Mouse (Mus musculus): Measurements from ENCODE around the gene Gemin2.
"Not testable (repeated sequence)": the region's sequence is repeated elsewhere in the genome, so short reads cannot be mapped to it uniquely, and the experiment has no call there.

The Gemin2 gene

GRCm38 (mm10) chr12:59013234-59013633, at the start of gene Gemin2:
TSS of gene Gemin2 (plus strand) at chr12:59013393.
- peak; percentile 85 for DNase-seq (ENCODE audit: extremely low spot score, low spot score)

GRCm38 (mm10) chr12:58964583-58964982, 48.6 kb upstream of the Gemin2 start:
- DNase-seq (ENCODE audit: extremely low spot score, low spot score): no peak

GRCm38 (mm10) chr12:58976966-58977365, 36.2 kb upstream of the Gemin2 start:
- no peak for DNase-seq (ENCODE audit: extremely low spot score, low spot score)

- not testable (repeated sequence) for DNase-seq (ENCODE audit: extremely low spot score, low spot score)
Observed at GRCm38 (mm10) chr12:58981178-58981661, 32.0 kb upstream of the Gemin2 start.

GRCm38 (mm10) chr12:58985766-58986165, 27.4 kb upstream of the Gemin2 start:
- no peak for DNase-seq (ENCODE audit: extremely low spot score, low spot score)

GRCm38 (mm10) chr12:59010482-59010881, 2.7 kb upstream of the Gemin2 start:
- DNase-seq (ENCODE audit: extremely low spot score, low spot score): no peak

- DNase-seq (ENCODE audit: extremely low spot score, low spot score): no peak
Observed at GRCm38 (mm10) chr12:59011275-59011843, 1.8 kb upstream of the Gemin2 start.

GRCm38 (mm10) chr12:59011844-59012709, 1.1 kb upstream of the Gemin2 start, which contains the start of gene Sec23a:
TSS of gene Sec23a (minus strand) at chr12:59012017.
- DNase-seq (ENCODE audit: extremely low spot score, low spot score): peak; percentile 98

- DNase-seq (ENCODE audit: extremely low spot score, low spot score): peak; percentile 19
Observed at GRCm38 (mm10) chr12:59012710-59013091, 492 bp upstream of the Gemin2 start.

- DNase-seq (ENCODE audit: extremely low spot score, low spot score): no peak
Observed at GRCm38 (mm10) chr12:59017970-59018369, 4.8 kb downstream of the Gemin2 start.

GRCm38 (mm10) chr12:59019891-59020290, 6.7 kb downstream of the Gemin2 start:
- no peak for DNase-seq (ENCODE audit: extremely low spot score, low spot score)

GRCm38 (mm10) chr12:59021306-59021705, 8.1 kb downstream of the Gemin2 start:
- DNase-seq (ENCODE audit: extremely low spot score, low spot score): no peak

GRCm38 (mm10) chr12:59032101-59032500, 18.9 kb downstream of the Gemin2 start:
- no peak for DNase-seq (ENCODE audit: extremely low spot score, low spot score)

GRCm38 (mm10) chr12:59039162-59039970, 26.2 kb downstream of the Gemin2 start:
- no peak for DNase-seq (ENCODE audit: extremely low spot score, low spot score)

- DNase-seq (ENCODE audit: extremely low spot score, low spot score): peak; percentile 72
Observed at GRCm38 (mm10) chr12:59039971-59040844, 27.0 kb downstream of the Gemin2 start.

- no peak for DNase-seq (ENCODE audit: extremely low spot score, low spot score)
Observed at GRCm38 (mm10) chr12:59040851-59041250, 27.7 kb downstream of the Gemin2 start.

GRCm38 (mm10) chr12:59052470-59052869, 39.3 kb downstream of the Gemin2 start:
- no peak for DNase-seq (ENCODE audit: extremely low spot score, low spot score)

- no peak for DNase-seq (ENCODE audit: extremely low spot score, low spot score)
Observed at GRCm38 (mm10) chr12:59053166-59053565, 40.0 kb downstream of the Gemin2 start.

GRCm38 (mm10) chr12:59053976-59054375, 40.8 kb downstream of the Gemin2 start:
- DNase-seq (ENCODE audit: extremely low spot score, low spot score): no peak

- no peak for DNase-seq (ENCODE audit: extremely low spot score, low spot score)
Observed at GRCm38 (mm10) chr12:59055196-59055850, 42.1 kb downstream of the Gemin2 start.
